Mouse (Mus musculus) testis, adult 2 months (tissue): Measurements from ENCODE around the gene Nos3.

Source experiments
- CTCF ChIP-seq: fragments of 200-500 bp; IDR thresholded peaks from 2 replicates; pipeline ENCODE4 v1.5.1; 2012; ENCODE audit warnings: low read depth, mild to moderate bottlenecking, inconsistent platforms, low read length, moderate library complexity; ENCODE audit not compliant: control insufficient read depth, insufficient read depth, insufficient replicate concordance
- POLR2A ChIP-seq: fragments of 200-500 bp; IDR thresholded peaks from 2 replicates; pipeline ENCODE4 v1.6.1; 2012; ENCODE audit warnings: low read depth, mild to moderate bottlenecking, inconsistent platforms, low read length, moderate library complexity; ENCODE audit not compliant: control insufficient read depth

- TF ChIP-seq POLR2A: no peak
- no peak for TF ChIP-seq CTCF
These were observed 62.6 kb downstream of the Nos3 start for GRCm38 (mm10) chr5:24427285-24427633.
